Mouse (Mus musculus) midbrain, embryonic 16.5 days (tissue): ENCODE measurements around the gene Tmem159. TPM values are rescaled to one million over a fixed set of nuclear protein-coding genes. Genes with fewer than 3 reads are reported as not detected.
A peak's percentile ranks its signal among the peaks of the same experiment; 100 is the strongest.

ENCODE experiments used
- ATAC-seq: fragments of 200-750 bp; cut with Nextera tagmentation; 2 replicates; pipeline ENCODE4 v1.8.0; 2017; ENCODE audit warnings: moderate TSS enrichment
- H3K27ac ChIP-seq: fragments of 300-500 bp; sonication (generic); 2 replicates; pipeline ENCODE4 v1.5.1; 2014; ENCODE audit warnings: mild to moderate bottlenecking, low read length, mixed read lengths
- H3K27me3 ChIP-seq: fragments of 300-500 bp; sonication (generic); 2 replicates; pipeline ENCODE4 v1.6.1; 2014; ENCODE audit warnings: low read depth, low read length, mixed read lengths; ENCODE audit not compliant: control insufficient read depth, insufficient read depth
- H3K36me3 ChIP-seq: fragments of 300-500 bp; sonication (generic); 2 replicates; pipeline ENCODE4 v1.6.1; 2014; ENCODE audit warnings: mild to moderate bottlenecking, low read length, moderate library complexity, mixed read lengths; ENCODE audit not compliant: control insufficient read depth, insufficient read depth
- H3K4me1 ChIP-seq: fragments of 300-500 bp; sonication (generic); 2 replicates; pipeline ENCODE4 v1.6.1; 2014; ENCODE audit warnings: mild to moderate bottlenecking, low read length, mixed read lengths; ENCODE audit not compliant: control insufficient read depth, insufficient read depth
- H3K4me2 ChIP-seq: fragments of 300-500 bp; sonication (generic); 2 replicates; pipeline ENCODE4 v1.6.1; 2014; ENCODE audit warnings: mild to moderate bottlenecking, low read length, mixed read lengths
- H3K4me3 ChIP-seq: fragments of 300-500 bp; sonication (generic); 2 replicates; pipeline ENCODE4 v1.5.1; 2014; ENCODE audit warnings: low read depth, mild to moderate bottlenecking, low read length, moderate library complexity, mixed read lengths
- H3K9ac ChIP-seq: fragments of 300-500 bp; sonication (generic); 2 replicates; pipeline ENCODE4 v1.6.1; 2014; ENCODE audit warnings: low read depth, low read length, mixed read lengths
- H3K9me3 ChIP-seq: fragments of 300-500 bp; sonication (generic); replicated peaks from 2 replicates; pipeline ENCODE4 v1.6.1; 2014; ENCODE audit warnings: mild to moderate bottlenecking, low read length, mixed read lengths; ENCODE audit not compliant: control insufficient read depth, poor library complexity, severe bottlenecking
- WGBS: fragments of 180-500 bp; shearing (Covaris S2); extraction: QIAGEN DNeasy Blood & Tissue Kit; methylation state at CpG from one replicate; pipeline ENCODE4 v1.1.7; 2014; 5-methylcytosine and 5-hydroxymethylcytosine counted together
- polyA plus RNA-seq: library from polyadenylated mRNA; unstranded; fragments of >200 nt; fragmentation: Nextera tagmentation; extraction: Ambion mirVana; gene quantifications from 2 replicates; pipeline ENCODE4 v1.2.1, GENCODE M21; 2015

Tmem159 gene
- polyA plus RNA-seq, 1 experiment from 2014 or later = 12.9 TPM

DNA sequence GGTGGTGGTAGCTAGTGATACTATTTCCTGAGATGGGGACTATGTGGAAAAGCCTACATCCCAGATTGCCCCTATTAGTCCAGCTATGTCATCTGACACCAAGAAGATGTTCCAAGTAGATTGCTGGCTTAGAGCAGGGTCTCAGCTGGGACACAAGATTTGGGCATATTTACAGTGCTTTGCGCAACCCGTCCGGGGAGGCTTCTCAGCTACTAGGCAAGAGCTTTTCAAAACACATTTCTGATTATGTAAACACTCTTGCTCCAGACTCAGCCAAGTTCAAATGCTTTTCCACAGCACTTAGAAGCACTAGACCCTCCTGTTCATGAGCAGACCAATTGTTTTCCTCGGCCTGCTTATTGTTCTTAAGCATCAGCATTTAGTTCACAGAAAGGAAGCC, 21.6 kb downstream of the Tmem159 start:
- no peak for ATAC-seq
- 83% methylated on average over 4 of the region's 4 CpGs for WGBS
- no peaks in the 10 kb centered on the region for H3K9me3 ChIP-seq
- no peaks in the 10 kb centered on the region; the same call in 1 of the 2 replicates for H3K4me1 ChIP-seq
- H3K27ac ChIP-seq = no peak overlapping the region
- no peaks in the 10 kb centered on the region for H3K36me3 ChIP-seq
- H3K4me3 ChIP-seq = no peak overlapping the region
- H3K4me2 ChIP-seq = no peak overlapping the region
- H3K9ac ChIP-seq = no peak overlapping the region
- H3K27me3 ChIP-seq = no peaks in the 10 kb centered on the region; the same call in 1 of the 2 replicates

DNA sequence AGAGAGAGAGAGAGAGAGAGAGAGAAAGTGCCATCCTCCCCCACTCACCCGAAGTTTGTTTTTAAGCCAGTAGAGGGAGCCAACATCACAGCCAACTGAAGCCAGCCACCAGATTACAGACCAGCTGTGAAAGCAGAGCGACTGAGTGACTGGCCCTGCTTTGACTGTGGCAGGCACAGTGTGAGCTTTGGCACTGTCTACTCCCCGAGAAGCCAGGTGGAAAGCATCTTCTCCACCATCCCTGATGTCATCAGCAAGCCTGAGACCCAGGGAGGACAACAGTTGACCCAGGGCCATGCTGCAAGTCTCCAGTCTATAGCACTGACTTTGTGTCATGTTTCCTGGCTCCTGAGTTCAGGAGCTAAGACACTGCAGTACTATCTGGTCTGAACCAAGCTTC, 22.7 kb downstream of the Tmem159 start:
- H3K27ac ChIP-seq = no peak overlapping the region
- WGBS = 1% methylated on average over 3 of the region's 3 CpGs
- H3K36me3 ChIP-seq = no peaks in the 10 kb centered on the region
- ATAC-seq = peak; percentile 91
- no peak overlapping the region for H3K4me3 ChIP-seq
- H3K9ac ChIP-seq = no peak overlapping the region
- H3K27me3 ChIP-seq = no peaks in the 10 kb centered on the region; the same call in 1 of the 2 replicates
- H3K9me3 ChIP-seq = no peaks in the 10 kb centered on the region
- no peak overlapping the region for H3K4me2 ChIP-seq
- H3K4me1 ChIP-seq = no peaks in the 10 kb centered on the region; the same call in 1 of the 2 replicates

DNA sequence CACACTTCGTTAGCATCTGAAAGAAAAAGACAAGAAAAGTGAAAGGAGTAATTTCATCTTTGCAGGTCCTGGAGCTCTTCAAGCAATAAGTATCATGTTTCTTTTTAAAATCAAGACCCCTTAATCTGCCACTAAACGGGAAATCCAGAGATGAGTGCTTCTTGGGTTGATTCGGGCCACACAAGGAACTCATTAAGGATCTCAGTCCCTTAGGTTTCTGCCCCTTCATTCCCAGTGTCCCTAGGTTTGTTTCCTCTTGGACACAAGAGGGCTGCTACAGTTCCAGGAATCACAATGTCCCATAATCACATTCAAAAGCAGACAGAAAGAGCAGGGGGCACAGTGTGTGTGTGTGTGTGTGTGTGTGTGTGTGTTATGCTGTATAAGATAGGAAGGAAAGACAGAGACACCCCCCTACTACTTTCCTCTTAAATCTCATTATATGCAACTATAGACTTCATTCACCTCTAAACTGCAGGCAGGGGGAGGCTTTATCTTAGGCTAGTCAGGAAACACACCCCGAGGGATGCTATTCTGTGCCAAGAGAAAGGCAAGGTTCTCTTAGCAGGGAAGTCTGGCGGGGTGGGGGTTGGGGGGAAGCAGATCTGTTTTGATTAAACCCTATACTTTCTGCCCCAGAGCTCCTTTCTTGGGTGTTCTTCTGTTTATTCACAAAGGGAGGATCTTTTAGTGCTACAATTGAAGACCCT, 25.0 kb downstream of the Tmem159 start:
- Histone ChIP-seq H3K4me2 (no peak overlapping the region), H3K9me3 (no peaks in the 10 kb centered on the region), H3K9ac (no peak overlapping the region), H3K4me1 (no peaks in the 10 kb centered on the region; the same call in 1 of the 2 replicates), H3K36me3 (no peaks in the 10 kb centered on the region), H3K4me3 (no peak overlapping the region), H3K27ac (no peak overlapping the region), H3K27me3 (no peaks in the 10 kb centered on the region; the same call in 1 of the 2 replicates)
- 24% methylated on average over 5 of the region's 5 CpGs for WGBS
- no peak for ATAC-seq

DNA sequence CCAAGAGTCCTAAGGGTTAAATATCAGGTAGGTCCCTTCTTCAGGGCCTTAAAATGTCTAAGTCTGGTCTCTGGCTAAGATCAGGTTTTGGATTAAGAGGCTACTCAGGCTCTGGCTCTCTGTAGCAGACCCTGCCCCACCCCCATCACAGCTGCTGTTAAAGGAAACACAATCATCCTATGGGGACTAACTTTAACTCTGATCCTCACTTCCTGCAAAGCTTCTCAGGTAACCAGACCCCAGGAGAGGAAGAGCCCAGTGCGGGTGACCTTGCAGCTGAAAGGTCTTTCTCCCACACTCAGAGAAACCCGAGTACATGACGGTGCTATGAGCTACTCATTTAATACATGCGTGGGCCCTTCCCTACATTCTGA, 25.5 kb downstream of the Tmem159 start:
- no peaks in the 10 kb centered on the region; the same call in 1 of the 2 replicates for H3K4me1 ChIP-seq
- H3K4me2 ChIP-seq = no peak overlapping the region
- no peak for ATAC-seq
- H3K9me3 ChIP-seq = no peaks in the 10 kb centered on the region
- H3K27ac ChIP-seq = no peak overlapping the region
- 45% methylated on average over 4 of the region's 4 CpGs for WGBS
- H3K36me3 ChIP-seq = no peaks in the 10 kb centered on the region
- no peaks in the 10 kb centered on the region; the same call in 1 of the 2 replicates for H3K27me3 ChIP-seq
- no peak overlapping the region for H3K4me3 ChIP-seq
- H3K9ac ChIP-seq = no peak overlapping the region

DNA sequence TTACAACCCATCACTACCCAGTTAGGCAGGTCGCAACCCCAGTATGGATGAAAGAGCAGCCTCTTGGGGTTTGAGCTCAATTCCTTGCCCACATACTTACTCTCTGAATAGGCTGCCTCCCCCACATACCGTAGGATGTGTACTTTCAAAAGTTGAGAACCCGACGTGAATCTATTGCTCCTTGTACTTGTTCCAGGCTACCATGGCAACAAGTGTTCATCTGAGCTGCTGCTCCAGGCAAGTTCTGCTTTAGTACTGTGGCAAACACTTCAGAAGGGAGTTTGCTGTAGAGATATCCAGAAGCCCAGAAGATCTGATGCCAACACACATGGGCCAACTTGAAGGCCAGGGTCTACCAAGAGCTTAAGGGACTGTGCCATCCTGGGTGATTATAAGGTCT, 26.8 kb downstream of the Tmem159 start:
- Histone ChIP-seq H3K36me3 (no peaks in the 10 kb centered on the region), H3K4me2 (no peak overlapping the region), H3K4me3 (no peak overlapping the region), H3K27ac (no peak overlapping the region), H3K27me3 (no peaks in the 10 kb centered on the region; the same call in 1 of the 2 replicates), H3K9ac (no peak overlapping the region), H3K9me3 (no peaks in the 10 kb centered on the region), H3K4me1 (no peaks in the 10 kb centered on the region; the same call in 1 of the 2 replicates)
- no peak for ATAC-seq
- WGBS = 61% methylated on average over 4 of the region's 4 CpGs

DNA sequence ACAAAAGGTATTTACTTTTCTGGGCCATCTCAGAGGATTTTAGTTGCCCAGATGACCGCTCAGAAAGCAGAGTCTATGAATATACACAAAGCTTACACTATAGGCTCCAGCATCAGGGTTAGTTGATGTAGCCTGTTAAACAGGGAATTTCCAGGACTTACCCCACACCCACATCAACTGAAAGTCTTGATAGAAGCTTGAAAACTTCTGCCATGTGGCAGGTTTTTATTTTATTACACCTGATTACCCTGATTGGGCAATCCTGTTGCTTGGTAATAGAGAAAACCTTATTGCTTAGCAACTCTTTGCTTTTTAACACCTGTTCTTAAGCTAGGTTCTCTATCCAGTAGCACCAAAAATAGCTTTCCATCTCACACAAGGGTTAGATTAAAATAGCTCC, 40.6 kb downstream of the Tmem159 start:
- no peak overlapping the region for H3K27ac ChIP-seq
- no peak for ATAC-seq
- H3K36me3 ChIP-seq = no peaks in the 10 kb centered on the region
- H3K9ac ChIP-seq = no peak overlapping the region
- H3K4me3 ChIP-seq = no peak overlapping the region
- no peaks in the 10 kb centered on the region for H3K9me3 ChIP-seq
- H3K4me2 ChIP-seq = no peak overlapping the region
- no peaks in the 10 kb centered on the region for H3K4me1 ChIP-seq
- WGBS = 93% methylated on average over 1 of the region's 1 CpGs
- peaks cover 2% of the 10 kb centered on the region; the same call in 1 of the 2 replicates for H3K27me3 ChIP-seq

DNA sequence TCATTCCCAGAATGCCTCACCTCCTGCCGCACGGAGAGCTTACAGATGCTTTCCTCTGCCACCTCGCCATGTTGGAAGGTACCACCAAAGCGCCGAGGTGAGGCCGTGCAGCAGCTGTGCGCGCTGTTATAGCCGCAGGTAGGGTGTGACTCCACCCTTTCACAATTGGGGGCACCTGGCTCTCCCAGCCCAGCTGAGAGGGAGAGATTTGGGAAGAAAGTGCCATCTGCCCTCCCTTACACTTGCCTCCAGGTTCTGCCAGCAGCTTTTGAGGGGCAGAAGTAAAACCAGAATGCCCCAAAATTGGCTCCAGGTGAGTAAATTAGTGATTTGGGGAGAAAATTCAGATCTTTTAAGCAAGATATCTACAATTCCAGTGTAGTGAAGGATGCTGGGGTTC, 43.0 kb downstream of the Tmem159 start, which contains the start of gene Zp2:
TSS of gene Zp2 (minus strand) at position 101 of the 400 bp plus-strand sequence.
- 89% methylated on average over 9 of the region's 9 CpGs for WGBS
- H3K27ac ChIP-seq = no peak within 1 kb of the TSS
- H3K9ac ChIP-seq = no peak within 1 kb of the TSS
- H3K4me1 ChIP-seq = no peaks in the 10 kb centered on the region
- no peak within 1 kb of the TSS for H3K4me2 ChIP-seq
- peaks cover 2% of the 10 kb centered on the region; the same call in 1 of the 2 replicates for H3K27me3 ChIP-seq
- ATAC-seq = no peak
- H3K9me3 ChIP-seq = no peaks in the 10 kb centered on the region
- no peak within 1 kb of the TSS for H3K4me3 ChIP-seq
- no peaks in the 10 kb centered on the region for H3K36me3 ChIP-seq

- no peak overlapping the region for H3K9ac ChIP-seq
- 10% methylated on average over 3 of the region's 3 CpGs for WGBS
- no peaks in the 10 kb centered on the region for H3K4me1 ChIP-seq
- no peaks in the 10 kb centered on the region for H3K27me3 ChIP-seq
- H3K27ac ChIP-seq = no peak overlapping the region
- no peak for ATAC-seq
- H3K4me3 ChIP-seq = no peak overlapping the region
- no peaks in the 10 kb centered on the region for H3K9me3 ChIP-seq
- no peak overlapping the region for H3K4me2 ChIP-seq
- no peaks in the 10 kb centered on the region for H3K36me3 ChIP-seq
Observed at GRCm38 (mm10) chr7:120150257-120150656, 48.1 kb downstream of the Tmem159 start.

DNA sequence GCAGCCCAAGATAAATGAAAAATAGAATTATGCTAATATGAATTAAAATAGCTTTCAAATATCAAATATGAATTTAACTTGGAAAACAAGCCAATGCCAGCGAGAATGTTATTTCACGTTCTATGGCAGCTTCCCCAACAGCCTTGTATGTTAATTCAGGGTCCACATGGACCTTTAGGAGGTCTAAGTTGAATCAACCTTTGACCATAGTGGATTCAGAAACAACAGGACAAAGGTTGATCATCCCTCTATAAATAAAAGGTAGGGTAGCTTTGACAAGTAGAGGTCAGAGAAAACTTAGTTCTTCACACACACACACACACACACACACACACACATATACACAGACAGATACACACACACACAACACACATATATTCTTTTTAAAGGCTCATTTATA, 48.7 kb downstream of the Tmem159 start:
- 84% methylated on average over 2 of the region's 2 CpGs for WGBS
- Histone ChIP-seq H3K36me3 (no peaks in the 10 kb centered on the region), H3K4me1 (no peaks in the 10 kb centered on the region), H3K9me3 (no peaks in the 10 kb centered on the region), H3K27ac (no peak overlapping the region), H3K9ac (no peak overlapping the region), H3K4me3 (no peak overlapping the region), H3K27me3 (no peaks in the 10 kb centered on the region), H3K4me2 (no peak overlapping the region)
- no peak for ATAC-seq
